Mouse (Mus musculus) heart, adult 2 months (tissue): Measurements from ENCODE around the gene Med13l.

Source experiments
- CTCF ChIP-seq: fragments of 200-600 bp; IDR thresholded peaks from 2 replicates; pipeline ENCODE4 v1.8.1; 2022; ENCODE audit warnings: antibody characterized with exemption, mild to moderate bottlenecking, moderate library complexity
- POLR2A ChIP-seq: fragments of 200-500 bp; IDR thresholded peaks from 2 replicates; pipeline ENCODE4 v1.6.1; 2011; ENCODE audit warnings: mild to moderate bottlenecking, low read depth, low read length, control low read depth; ENCODE audit not compliant: insufficient read depth

- TF ChIP-seq CTCF (no peak), POLR2A (no peak)
Measured at GRCm38 (mm10) chr5:118598601-118599000, 38.1 kb downstream of the Med13l start.
